Mouse (Mus musculus): ENCODE data around the gene Card14. TPM values are rescaled to one million over a fixed set of nuclear protein-coding genes. Genes with fewer than 3 reads are reported as not detected.

The Card14 gene
- polyA plus RNA-seq, 1 experiment = 2.3 TPM

- DNase-seq (ENCODE audit: low read depth) = no peak
These were observed 6.6 kb upstream of the Card14 start for GRCm38 (mm10) chr11:119300986-119301385.

GRCm38 (mm10) chr11:119304904-119305712 is 2.5 kb upstream of the Card14 start:
- DNase-seq (ENCODE audit: low read depth) = no peak

GRCm38 (mm10) chr11:119306762-119307657 is 558 bp upstream of the Card14 start:
- peak; percentile 73 for DNase-seq (ENCODE audit: low read depth)

- no peak for DNase-seq (ENCODE audit: low read depth)
These were observed 348 bp downstream of the Card14 start for GRCm38 (mm10) chr11:119307916-119308315.

- no peak for DNase-seq (ENCODE audit: low read depth)
These were observed 3.1 kb downstream of the Card14 start for GRCm38 (mm10) chr11:119310621-119311020.

GRCm38 (mm10) chr11:119314252-119314936 is 6.8 kb downstream of the Card14 start:
- no peak for DNase-seq (ENCODE audit: low read depth)

- DNase-seq (ENCODE audit: low read depth) = no peak
These were observed 9.2 kb downstream of the Card14 start for GRCm38 (mm10) chr11:119316720-119317119.

- DNase-seq (ENCODE audit: low read depth) = no peak
These were observed 15.0 kb downstream of the Card14 start for GRCm38 (mm10) chr11:119322521-119322920.

GRCm38 (mm10) chr11:119325068-119325467 is 17.5 kb downstream of the Card14 start:
- DNase-seq (ENCODE audit: low read depth) = no peak

GRCm38 (mm10) chr11:119330592-119330991 is 23.0 kb downstream of the Card14 start:
- DNase-seq (ENCODE audit: low read depth) = peak; percentile 31

GRCm38 (mm10) chr11:119331970-119332369 is 24.4 kb downstream of the Card14 start:
- DNase-seq (ENCODE audit: low read depth) = no peak

GRCm38 (mm10) chr11:119338271-119339059 is 30.9 kb downstream of the Card14 start:
- DNase-seq (ENCODE audit: low read depth) = no peak

GRCm38 (mm10) chr11:119339179-119339578 is 31.6 kb downstream of the Card14 start:
- DNase-seq (ENCODE audit: low read depth) = no peak

- DNase-seq (ENCODE audit: low read depth) = no peak
These were observed 32.1 kb downstream of the Card14 start for GRCm38 (mm10) chr11:119339637-119340036.

GRCm38 (mm10) chr11:119344178-119344577 is 36.6 kb downstream of the Card14 start:
- no peak for DNase-seq (ENCODE audit: low read depth)

GRCm38 (mm10) chr11:119344865-119345264 is 37.3 kb downstream of the Card14 start:
- DNase-seq (ENCODE audit: low read depth) = no peak

GRCm38 (mm10) chr11:119347125-119347524 is 39.6 kb downstream of the Card14 start:
- no peak for DNase-seq (ENCODE audit: low read depth)

GRCm38 (mm10) chr11:119352113-119352512 is 44.5 kb downstream of the Card14 start:
- DNase-seq (ENCODE audit: low read depth) = no peak

GRCm38 (mm10) chr11:119353946-119354345 is 46.4 kb downstream of the Card14 start:
- no peak for DNase-seq (ENCODE audit: low read depth)

- no peak for DNase-seq (ENCODE audit: low read depth)
These were observed 47.4 kb downstream of the Card14 start for GRCm38 (mm10) chr11:119354798-119355442.

Measured in gonadal fat pad, adult 2 months (tissue).